In the genomic region with DNA sequence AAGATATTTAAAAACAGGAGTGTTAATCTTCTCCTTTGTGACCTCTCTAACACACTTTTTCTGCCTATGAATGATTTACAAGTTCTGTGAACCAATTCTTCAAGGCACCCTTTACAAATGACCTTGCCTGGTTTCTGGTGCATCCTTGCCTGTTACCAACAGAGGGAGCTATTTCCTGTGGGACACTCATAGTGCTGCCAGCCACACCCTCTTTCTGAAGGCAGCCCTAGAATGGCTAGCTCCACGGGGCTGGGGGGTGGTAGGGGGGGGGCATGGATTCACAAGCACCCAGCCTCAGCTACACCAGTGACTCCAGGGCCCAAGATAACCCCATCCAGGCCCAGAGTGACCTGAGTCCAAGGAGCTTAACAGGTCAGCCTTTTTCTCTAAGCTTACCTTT, we compare ENCODE assay signal across 9 mouse cellular contexts.
DNase-seq lines count a peak whose midpoint lies in the region; ATAC-seq and TF ChIP-seq lines count a peak whose summit lies in the region.
"Had no signal": no experiment of that assay in that cellular context is flagged by ENCODE, and none has a peak within 500 bp of the region (broad histone marks: within the 10 kb centered on the region; RNA-seq: fewer than 3 reads in every experiment).

No protein-coding gene starts in this region.

- no peak overlapping the region for H3K4me3 ChIP-seq in liver, postnatal 0 days (ENCODE audit: low read depth, low read length)
- no peak overlapping the region for H3K4me3 ChIP-seq in forebrain, embryonic 15.5 days
- H3K4me3 ChIP-seq: embryonic facial prominence, embryonic 15.5 days; limb, embryonic 15.5 days had no signal

- H3K4me1 ChIP-seq in liver, postnatal 0 days (ENCODE audit: insufficient read depth): no peaks in the 10 kb centered on the region
- H3K4me1 ChIP-seq in forebrain, embryonic 15.5 days: no peaks in the 10 kb centered on the region
- H3K4me1 ChIP-seq: embryonic facial prominence, embryonic 15.5 days; limb, embryonic 15.5 days had no signal

- no peaks in the 10 kb centered on the region for H3K9me3 ChIP-seq in liver, postnatal 0 days (ENCODE audit: low read length)
- no peaks in the 10 kb centered on the region for H3K9me3 ChIP-seq in forebrain, embryonic 15.5 days
- H3K9me3 ChIP-seq: embryonic facial prominence, embryonic 15.5 days; limb, embryonic 15.5 days had no signal

- WGBS in liver, postnatal 0 days (ENCODE audit: insufficient replicate concordance): 8% methylated on average over 1 of the region's 1 CpGs
- 0% methylated on average over 1 of the region's 1 CpGs for WGBS in forebrain, embryonic 15.5 days

- TF ChIP-seq CTCF in liver, postnatal 0 days (IDR thresholded peaks at IDR 0.05; ENCODE audit: low read depth): peak; percentile 73

- no peak for TF ChIP-seq EP300 in liver, postnatal 0 days (IDR thresholded peaks at IDR 0.05; ENCODE audit: low read depth)

- no peak overlapping the region for H3K9ac ChIP-seq in liver, postnatal 0 days (replicated peaks)
- no peak overlapping the region for H3K9ac ChIP-seq in forebrain, embryonic 15.5 days (replicated peaks)
- H3K9ac ChIP-seq: embryonic facial prominence, embryonic 15.5 days; limb, embryonic 15.5 days had no signal

- H3K27me3 ChIP-seq in liver, postnatal 0 days (ENCODE audit: insufficient read depth, low read length): no peaks in the 10 kb centered on the region
- H3K27me3 ChIP-seq in forebrain, embryonic 15.5 days: no peaks in the 10 kb centered on the region
- H3K27me3 ChIP-seq: limb, embryonic 15.5 days had no signal

- H3K4me2 ChIP-seq in liver, postnatal 0 days (ENCODE audit: low read depth, low read length): no peak overlapping the region
- no peak overlapping the region for H3K4me2 ChIP-seq in forebrain, embryonic 15.5 days (replicated peaks)
- H3K4me2 ChIP-seq: embryonic facial prominence, embryonic 15.5 days; limb, embryonic 15.5 days had no signal

- DNase-seq in left cerebral cortex, adult 18-20 months (ENCODE audit: low spot score in 2 of 2): peak; percentile 16 to 35
- no peak for DNase-seq in left cerebral cortex, adult 8-10 months (ENCODE audit: low spot score in 2 of 2)
- DNase-seq in R1 (ENCODE audit: low read depth, low spot score): peak; percentile 67
- DNase-seq in liver, postnatal 0 days: peak; percentile 42
- DNase-seq in thymus, postnatal 36 days: peak; percentile 8 to 9

- H3K36me3 ChIP-seq in liver, postnatal 0 days (replicated peaks; ENCODE audit: insufficient read depth, low read length): no peaks in the 10 kb centered on the region
- no peaks in the 10 kb centered on the region for H3K36me3 ChIP-seq in forebrain, embryonic 15.5 days
- H3K36me3 ChIP-seq: embryonic facial prominence, embryonic 15.5 days; limb, embryonic 15.5 days had no signal

- ATAC-seq in common myeloid progenitor, adult 5-6 weeks (replicated peaks; ENCODE audit: low read depth, poor library complexity, severe bottlenecking): peak; percentile 85
- 0 out of 2 replicates have a peak, but pooled peaks have one; percentile 40 for ATAC-seq in liver, postnatal 0 days
- no peak for ATAC-seq in forebrain, embryonic 15.5 days (replicated peaks)

- H3K27ac ChIP-seq in liver, postnatal 0 days (ENCODE audit: low read depth): no peak overlapping the region
- no peak overlapping the region for H3K27ac ChIP-seq in forebrain, embryonic 15.5 days (replicated peaks)
- H3K27ac ChIP-seq: embryonic facial prominence, embryonic 15.5 days; limb, embryonic 15.5 days had no signal

Comparison
In these comparisons a context has a peak if more than half of its experiments do, and no peak if none do; other contexts are left out.
1. DNase-seq: peak in left cerebral cortex, adult 18-20 months (2 of 2), R1 (single experiment), liver, postnatal 0 days (single experiment) and thymus, postnatal 36 days (2 of 2); none in left cerebral cortex, adult 8-10 months (0 of 2).